Mouse (Mus musculus) lung, postnatal 4 days (tissue): ENCODE results near the gene Fut9.

ENCODE experiments used
- DNase-seq, 2 experiments: peaks; one replicate each; pipeline ENCODE4 v3.0.0; 2021

The Fut9 gene

DNA sequence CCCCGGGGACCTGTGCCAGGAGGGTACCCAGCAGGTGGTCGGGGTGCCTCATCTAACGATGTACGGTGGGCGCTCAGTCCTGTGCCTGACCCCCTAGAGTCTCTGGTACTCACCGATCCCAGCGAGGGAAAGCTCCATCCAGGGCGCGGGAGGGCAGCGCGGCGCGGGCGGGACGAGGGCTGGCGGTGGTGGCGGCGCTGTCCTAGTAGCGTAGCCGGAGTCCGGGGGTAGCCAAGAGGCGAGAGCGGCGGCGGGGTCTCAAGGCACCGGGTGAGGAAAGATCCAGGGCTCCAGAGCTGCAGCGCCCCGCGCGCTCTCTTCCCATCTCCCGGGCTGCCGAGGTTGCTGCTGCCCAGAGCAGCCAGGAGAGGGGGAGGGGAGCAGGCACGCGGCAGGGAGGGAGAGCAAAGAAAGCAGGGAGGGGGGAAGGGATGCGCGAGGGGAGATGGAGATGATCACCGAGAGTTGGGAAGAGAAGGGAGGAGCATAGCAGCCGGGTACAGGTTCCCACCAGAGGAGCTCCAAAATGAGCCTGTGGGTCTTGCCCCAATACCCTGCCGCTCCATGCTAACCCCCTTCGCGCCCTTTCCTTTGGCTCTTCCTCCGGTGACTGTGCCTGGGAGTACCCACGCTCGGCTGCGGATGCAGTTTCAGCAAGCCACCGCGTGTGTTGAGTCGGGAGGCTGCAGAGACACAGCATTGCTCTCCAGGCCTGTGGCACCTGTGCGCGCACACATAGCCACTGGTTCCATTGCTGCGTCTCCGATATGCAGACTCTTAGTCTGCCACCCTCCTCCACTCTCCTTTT, at the start of gene Fut9:
Gene Fut9 (minus strand): TSS at position 769 of the 808 bp plus-strand sequence.
- DNase-seq: no peak

DNA sequence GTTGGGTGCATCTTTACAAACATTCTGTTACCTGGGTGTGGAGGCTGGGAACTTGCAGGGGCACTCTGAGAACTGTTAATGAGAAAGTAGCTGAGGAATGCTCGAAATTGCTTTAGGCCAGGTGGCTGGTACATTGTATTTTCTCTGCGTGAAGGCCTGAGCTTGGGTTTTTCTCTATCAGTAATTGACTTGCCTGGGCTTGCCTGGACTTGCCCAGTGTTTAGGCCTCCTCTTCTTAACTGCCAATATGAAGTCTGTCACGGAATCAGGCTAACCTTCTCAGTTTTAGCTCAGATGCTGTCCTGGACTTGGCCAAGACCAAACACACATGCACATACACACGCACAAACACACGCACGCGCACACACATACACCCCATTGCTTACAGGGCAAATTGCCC, 15.7 kb upstream of the Fut9 start:
- DNase-seq: no peak

DNA sequence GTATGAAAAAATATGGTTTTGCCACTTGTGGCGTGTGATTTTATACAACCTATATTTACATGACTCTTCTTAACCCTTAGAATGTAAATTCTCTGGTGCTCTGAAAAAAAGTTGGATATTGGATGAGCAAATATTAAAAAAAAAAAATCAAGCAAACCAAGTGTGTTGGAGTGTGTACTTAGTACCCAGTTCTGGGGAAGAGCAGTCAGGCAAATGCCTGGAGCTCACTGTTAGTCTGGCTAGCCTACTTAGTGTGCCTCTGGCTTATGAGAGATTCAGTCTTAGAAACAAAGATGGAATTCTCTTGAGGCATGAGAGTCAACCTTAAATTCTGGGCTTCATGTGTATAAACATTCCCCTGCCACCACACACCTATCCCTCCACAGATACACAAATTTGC, 13.3 kb upstream of the Fut9 start:
- no peak for DNase-seq

DNA sequence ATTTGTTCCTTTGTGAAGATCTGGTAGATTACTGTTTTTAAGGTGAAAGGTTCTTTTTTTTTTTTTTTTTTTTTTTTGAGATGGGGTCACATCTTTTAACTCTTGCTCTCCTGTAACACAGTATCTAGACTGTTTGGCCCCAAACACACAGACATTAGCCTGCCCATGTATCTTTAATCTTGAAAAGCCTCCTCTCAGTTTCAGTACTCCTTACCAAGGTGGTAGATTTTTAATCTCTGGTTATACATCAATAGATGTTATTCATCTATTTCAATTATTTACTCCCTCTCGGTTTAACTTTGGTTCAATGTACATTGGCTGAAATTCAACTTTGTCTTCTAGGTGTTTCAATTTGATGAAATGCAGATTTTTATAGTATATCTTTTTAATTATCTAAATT, 10.0 kb upstream of the Fut9 start:
- DNase-seq: no peak

DNA sequence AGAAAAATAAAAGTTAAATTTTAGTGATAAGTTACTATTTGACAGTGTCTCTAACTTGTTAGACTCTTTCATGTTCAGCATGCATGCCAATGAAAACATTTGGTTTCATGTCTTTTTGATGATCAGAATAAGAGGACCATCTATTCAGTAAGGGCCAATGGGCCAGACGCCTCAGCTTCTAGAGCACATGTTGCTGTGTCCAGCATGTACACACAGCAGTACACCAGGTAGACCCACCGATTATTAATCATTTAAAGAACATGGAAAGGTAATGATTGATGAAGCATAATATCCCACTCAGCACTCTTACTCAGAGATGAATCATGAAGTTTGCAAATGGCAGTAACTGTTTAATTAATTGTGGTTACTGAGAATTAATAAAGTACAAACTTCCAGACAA, 1.7 kb upstream of the Fut9 start:
- no peak for DNase-seq

DNA sequence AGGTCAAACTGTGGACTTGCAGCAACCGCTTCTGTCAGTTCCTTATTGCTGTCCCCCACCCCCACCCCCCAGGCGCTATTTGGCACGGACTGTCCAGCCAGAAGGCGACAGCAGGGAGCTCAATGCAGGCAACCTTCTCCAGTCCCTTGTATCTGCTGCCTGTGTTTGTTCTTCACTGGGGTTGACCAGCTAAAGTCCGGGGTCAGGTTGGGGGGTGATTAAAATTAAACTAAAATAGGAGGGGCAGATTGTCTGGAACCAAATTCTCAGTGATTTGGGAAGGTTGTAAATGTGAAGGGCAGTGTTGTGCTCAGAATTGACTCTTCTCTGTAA, 206 bp upstream of the Fut9 start:
- DNase-seq: no peak

DNA sequence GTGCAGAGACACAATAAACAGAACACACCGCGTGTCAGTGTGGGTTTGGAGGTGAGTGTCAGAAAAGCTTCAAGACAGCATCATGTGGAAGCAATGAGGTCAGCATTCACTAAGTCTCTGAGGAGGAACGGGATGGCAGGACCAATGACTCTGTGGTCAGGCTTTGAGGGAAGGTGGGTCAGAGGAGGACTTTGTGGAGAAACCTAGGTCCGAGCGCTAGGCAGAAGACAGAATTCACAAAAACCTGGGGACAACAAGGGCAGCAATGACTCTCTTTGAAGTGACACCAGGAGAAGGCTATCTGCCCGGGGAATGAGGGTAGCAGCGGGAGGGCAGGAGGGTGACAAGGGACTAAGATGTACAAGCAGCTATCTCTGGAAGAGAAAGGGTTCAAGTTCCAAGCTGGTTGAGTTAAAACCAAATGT, 981 bp downstream of the Fut9 start:
- DNase-seq: no peak

DNA sequence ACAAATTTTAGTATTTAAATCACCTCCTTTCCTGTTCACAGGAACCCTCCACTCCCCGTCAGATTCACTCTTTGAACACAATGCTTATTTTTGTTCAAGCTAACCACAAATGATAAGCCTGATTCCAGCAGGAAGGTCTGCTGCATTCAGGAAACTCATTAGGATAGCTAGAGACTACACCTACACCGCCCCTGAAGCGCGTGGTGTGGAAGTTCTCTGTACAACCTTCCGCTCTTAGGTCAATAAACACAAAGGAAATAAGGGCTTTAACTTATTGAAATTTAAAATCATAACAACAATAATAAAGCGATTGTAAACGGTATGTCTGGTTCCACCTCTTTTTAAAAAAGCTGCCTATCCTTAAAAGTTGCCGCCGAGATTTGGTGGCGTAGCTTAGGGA, 1.6 kb downstream of the Fut9 start:
- no peak for DNase-seq

DNA sequence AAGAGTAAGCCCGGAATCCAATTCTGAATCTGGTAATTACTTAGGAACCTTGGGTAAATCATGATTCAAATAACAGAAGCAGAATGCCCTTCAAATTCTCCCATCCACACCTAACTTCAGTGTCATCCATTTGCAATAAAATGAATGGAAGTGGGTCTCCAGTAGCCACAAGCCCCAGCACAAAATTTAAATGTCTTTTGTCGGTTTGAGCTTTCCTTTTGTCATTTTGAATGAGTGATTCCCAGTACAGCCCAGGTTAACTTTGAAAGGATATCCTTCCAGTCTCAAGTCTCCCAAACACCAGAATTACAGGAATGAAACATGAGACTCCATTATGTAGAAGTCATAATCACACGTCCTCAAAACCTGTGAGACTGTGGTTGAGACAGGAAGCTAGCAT, 3.9 kb downstream of the Fut9 start:
- DNase-seq: no peak

DNA sequence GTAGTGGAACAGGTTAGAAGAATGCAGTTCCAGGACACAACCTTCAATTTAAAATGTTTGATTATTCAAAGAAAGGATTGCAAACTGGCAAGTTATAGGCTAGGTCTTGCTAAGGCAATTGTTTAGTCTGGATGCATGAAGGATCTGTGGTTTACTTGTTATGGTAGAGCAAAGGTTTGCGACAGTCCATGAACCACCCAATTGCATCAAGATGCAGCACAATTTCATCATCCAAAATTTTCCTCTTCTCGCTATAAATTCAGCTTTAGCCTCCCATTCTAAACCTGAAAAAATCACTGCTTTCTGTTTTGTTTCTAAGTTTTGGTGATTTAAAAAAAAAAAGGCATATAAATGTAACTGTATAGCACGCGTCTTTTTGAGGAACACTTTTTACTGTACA, 14.8 kb downstream of the Fut9 start:
- no peak for DNase-seq

DNA sequence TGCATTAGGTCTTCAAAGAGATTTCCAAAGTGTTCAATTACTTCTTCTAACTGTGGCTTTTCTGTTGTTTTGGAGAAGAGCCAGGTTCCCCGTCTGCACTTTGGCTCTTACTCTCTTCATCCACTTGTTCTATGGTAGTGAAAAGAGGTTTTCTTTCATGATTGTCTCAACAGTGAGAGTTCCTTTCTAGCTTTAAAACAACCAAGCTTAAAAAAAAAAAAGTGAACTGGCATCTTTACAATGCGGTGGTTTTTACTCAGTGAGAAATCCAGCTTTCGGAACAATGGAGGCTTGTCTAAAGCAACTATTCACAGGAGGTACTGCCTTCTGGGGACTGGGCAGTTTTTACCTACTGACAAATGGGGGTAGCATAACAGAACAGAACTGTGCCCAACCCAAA, 31.4 kb downstream of the Fut9 start:
- DNase-seq: no peak

DNA sequence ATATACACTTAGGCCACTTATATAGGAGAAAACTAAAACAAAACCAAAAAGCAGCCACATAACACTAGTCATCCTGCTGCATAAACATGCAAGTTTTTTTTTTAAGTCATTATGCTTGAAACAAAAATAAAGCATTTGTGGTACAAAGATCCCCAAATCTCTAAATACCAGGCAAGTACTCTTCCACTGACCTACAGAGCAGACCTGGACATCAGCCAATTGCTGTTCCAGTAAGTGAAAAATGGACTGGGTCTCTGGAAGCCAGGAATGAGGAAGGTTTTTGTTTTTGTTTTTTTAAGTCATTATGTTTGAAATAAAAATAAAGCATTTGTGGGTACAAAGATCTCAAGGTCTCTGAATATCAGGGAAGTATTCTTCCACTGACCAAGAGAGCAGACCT, 37.0 kb downstream of the Fut9 start:
- DNase-seq: no peak

DNA sequence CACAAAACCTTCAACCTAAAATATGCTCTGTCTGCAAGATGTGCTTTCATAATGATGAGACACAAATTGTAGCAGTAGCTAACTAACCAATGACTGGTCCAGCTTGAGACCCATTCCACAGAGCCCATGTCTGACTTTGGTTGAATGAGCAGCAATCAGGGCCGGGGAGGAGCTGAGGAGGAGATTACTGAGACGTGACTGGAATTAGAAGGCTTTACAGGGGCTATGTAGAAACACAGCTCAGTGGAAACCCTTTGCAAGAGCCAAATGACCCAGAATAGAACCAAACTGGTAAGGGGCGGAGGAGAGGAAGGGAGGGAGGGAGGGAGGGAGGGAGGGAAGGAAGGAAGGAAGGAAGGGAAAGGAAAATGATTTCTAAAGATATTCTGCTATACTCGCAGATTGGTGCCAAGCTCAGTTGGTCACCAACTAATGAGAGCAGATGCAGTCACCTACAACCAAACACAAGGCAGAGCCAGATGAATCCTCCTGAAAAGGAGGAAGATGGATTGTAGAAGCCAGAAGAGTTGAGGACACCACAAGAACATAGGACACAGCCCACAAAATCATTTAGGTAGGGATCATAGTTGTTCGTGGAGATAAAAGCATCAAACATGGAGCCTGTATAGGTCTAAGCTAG, 42.0 kb downstream of the Fut9 start:
- no peak for DNase-seq

DNA sequence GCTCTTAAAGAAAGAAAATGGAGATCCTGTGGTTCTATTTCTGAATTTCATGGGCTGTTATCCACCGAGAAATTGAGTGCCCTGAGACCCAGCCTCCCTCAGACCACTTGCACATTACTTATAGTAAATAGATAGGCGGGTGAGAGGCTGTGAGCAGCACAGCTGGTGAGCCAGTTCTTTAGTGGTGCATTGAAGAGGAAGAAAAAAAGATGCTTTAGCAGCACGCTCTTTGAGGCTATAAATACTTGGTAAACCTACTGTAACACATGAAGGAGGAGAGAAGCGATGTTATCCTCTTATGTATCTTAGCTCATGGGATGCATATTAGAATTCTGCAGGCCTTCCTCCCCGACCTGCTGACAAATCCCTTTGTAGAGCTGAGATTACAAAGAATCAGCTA, 58.5 kb downstream of the Fut9 start:
- no peak for DNase-seq

DNA sequence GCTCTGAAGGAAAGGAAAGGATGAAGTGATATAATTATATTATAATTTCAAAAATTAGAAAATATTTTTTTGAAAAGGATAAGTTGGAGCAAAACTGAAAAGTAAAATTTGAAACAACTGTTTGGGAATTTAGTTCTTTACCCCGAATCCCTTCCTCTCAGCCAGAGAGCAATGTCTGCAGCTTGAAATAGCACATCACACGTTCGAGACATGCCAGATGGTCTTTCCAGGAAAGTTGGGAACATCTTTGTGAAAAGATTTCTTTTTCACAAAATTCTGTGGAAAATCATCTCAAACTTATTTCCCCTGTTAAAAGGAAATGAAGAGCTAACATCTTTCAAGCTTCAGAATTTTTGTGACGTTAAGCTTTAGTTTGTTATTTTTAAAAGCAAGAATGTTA, 61.3 kb downstream of the Fut9 start:
- DNase-seq: no peak

DNA sequence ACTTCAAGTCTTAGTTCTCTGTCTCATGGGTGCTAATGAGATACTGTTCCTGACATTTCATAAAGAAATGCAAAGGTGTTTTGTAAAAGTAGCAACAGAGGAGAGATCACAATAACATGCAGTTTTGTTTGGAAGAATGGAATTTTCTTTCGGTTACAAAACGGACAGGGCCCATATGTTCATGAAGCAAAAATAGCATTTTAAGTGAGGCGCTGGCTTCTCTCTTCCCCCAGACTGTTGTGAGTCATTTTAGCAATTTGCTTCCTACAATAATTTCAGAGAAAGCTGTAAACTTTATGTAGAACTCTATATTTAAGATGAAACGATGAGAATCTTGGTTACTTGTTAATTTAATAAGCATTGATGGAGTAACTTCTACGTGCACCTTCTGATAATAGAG, 78.5 kb downstream of the Fut9 start:
- no peak for DNase-seq

DNA sequence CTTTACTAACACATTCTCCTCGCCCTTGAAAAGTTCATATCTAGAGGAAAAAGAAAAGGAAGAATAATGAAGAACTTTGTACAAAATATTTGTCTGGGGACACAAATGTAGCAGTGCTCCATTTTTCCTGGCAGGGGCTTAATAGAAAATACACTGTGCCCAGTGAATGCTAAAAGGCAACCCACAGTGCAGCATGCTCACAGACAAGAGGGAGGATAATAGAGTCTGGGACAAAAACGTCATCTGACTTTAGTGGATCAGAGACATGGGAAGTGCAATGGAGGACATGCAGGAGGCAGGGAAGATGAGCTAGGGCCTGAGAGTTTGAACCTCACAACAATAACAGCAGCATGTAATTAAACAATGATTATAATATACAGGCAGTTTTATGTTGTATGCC, 86.1 kb downstream of the Fut9 start:
- no peak for DNase-seq

DNA sequence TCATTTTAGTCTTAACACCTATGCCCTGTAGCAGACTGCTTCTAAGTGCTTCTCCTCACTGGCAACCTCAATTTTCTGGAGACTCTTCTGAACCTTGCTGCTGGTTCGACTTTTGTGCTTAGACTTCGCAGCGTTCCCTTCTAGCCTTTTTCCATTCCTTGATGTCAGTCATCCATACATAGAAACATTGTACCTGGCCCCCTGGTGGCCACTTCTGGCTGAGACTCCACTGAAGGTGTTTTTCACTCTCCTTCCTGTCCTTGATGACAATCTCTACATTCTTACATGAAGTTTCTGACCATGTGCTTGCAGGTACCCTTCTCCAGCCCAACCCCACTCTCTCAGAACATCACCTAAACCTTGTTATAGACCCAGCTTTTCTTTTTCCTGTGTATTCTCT, 115.1 kb downstream of the Fut9 start:
- DNase-seq: no peak

DNA sequence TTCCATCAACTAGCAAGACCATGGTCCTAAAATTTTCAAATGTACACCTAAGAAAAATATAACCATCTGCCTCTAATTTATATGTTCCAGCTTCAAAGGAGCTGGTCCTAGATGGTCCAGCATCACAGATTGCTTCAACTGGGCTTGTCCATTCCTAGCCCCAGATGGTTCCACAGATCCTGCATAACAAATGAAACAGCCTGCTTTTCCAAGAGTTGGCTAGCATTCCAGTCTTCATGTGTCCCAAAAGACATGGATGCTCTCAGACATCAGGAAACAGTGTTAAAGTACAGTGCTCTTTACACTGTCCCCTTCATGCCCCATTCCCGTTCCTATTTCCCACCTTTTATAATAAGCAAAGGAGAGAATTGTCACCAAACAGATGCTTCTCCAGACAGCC, 135.8 kb downstream of the Fut9 start:
- no peak for DNase-seq

DNA sequence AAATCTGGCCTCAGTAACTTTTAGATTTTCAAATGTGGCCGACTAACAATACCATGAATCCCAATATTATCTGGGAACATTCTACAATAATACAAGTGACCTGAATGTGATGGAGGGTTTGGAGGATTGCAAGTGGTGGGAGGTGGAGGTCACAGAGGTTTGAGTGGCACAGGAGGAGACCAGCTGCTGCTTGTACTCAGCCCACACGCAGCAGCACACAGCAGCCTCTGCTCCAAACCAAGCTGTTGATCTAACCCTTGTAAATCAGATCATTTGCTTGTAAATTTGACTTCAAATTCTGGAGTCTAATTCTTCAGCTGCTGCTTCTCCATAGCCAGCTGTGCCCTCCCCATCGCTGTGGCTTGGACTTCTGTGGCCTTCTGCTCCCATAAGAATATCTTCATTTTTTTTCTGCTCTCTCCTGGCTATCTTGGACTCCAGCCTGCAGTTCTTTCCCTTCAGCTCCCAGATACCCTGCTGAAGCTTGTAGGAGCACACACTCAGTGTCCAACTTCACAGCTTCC, 138.8 kb downstream of the Fut9 start:
- DNase-seq: no peak

DNA sequence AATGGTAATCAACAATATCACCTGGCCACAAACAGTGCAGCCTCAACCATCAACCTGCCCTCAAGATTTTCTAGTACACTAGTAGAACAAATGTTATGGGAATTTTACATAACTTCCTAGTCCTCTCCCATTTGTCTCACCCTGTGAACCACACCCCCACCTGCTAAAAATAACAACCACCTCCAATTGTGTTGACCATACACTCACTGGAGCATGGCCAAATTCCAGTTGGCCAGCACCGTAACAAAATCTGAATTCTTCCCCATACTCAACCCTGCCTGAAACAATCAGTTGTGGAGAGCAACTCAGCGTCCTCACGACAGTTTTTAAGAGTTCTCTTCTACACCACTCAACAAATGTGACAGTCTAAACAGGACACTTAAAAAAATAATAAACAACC, 141.3 kb downstream of the Fut9 start:
- DNase-seq: no peak

DNA sequence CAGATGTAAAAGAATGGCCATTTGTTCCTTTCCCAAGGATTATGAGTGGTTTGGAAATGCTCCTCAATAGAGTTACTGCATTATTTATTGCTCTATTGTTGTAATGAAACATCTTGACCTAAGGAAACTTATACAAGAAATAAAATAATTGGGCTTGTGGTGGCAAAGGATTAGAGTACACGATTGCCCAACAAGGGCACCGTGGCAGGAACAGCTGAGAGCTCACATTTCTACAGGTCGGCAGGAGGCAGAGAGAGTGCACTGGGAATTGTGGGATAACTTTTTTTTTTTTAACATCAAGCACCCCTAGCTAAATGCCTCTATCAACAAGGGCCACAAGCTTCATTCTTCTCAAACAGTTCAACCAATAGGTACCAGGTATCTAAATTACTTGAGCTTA, 148.1 kb downstream of the Fut9 start:
- DNase-seq: no peak

DNA sequence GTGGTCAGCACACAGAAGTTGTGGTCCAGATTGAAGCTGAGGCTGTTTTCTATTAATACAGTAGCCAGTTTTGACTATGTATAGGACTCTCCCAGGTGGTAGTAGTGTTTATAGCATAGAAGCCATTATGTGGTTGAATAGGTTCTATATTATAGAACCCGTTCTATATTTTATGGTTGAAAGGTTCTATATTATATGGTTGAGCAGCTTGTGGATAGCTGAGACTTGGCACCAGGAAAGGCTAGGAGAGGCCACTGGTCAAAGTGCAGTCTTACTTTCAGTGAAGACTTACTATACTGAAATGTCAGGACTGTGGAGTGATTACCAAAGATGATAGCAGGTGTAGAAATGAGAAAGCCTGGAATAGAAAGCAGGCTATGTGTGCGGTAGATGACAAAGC, 151.9 kb downstream of the Fut9 start:
- DNase-seq: no peak

DNA sequence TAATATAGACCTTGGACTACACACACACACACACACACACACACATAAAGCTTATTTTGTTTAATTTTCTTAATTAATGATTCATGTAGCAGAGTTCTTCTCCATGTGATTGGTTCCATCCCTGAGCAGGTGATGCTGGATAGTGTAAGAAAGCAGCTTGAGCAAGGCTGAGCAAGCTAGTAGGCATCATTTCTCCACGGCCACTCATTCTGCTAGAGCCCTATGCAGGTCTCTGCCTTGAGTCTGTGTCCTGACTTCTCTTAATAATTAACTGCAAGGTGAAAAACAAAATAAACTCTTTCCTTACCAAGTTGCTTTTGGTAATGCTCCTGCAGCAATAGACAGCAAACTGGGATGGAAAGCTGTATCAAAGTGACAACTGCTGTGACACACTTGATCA, 152.5 kb downstream of the Fut9 start:
- no peak for DNase-seq

DNA sequence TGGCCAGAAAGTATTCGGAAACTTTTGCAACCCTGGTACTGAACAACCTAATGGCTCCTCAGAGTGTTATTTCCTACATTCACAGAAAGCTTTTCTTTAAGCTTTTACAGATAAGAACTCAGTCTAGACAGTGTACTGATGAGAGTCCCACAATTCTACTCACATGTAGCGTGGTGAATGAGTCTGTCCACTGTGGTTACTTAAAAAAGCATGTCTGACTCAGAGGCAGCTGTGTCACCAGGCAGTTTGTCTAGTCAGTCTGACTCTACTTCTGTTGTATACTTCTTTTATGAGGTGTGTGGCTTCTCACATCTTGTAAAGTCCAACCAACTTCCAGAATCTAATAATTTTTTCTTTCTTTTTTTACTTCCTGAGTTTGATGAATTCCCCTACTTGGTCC, 154.5 kb downstream of the Fut9 start:
- DNase-seq: no peak
